Mouse (Mus musculus) myocyte (in vitro differentiated cells): ENCODE measurements at regions not wholly inside any gene's neighbourhood (a gene's known extent, or its start where the extent isn't known, plus 50 kb on each side); places are given as distances from the start of the nearest gene placed in this dataset.

Experiments used
- CEBPB ChIP-seq: IDR thresholded peaks from 2 replicates; pipeline ENCODE4 v1.6.1; 2011; ENCODE audit warnings: mild to moderate bottlenecking, moderate library complexity; ENCODE audit not compliant: poor library complexity, insufficient read depth, severe bottlenecking
- E2F4 ChIP-seq: IDR thresholded peaks from one replicate; pipeline ENCODE4 v1.6.1; 2011; ENCODE audit warnings: mild to moderate bottlenecking, control low read depth, moderate library complexity; ENCODE audit not compliant: insufficient read depth
- MAX ChIP-seq: IDR thresholded peaks from one replicate; pipeline ENCODE4 v1.6.1; 2011; ENCODE audit warnings: low read depth, mild to moderate bottlenecking, control low read depth
- MYOG ChIP-seq, 3 experiments: IDR thresholded peaks; one replicate each; pipeline ENCODE4 v1.6.1; 2011; ENCODE audit warnings: control low read depth in 2 of 3, low read depth in 2 of 3, mild to moderate bottlenecking in 2 of 3; ENCODE audit not compliant: insufficient read length in 2 of 3, control insufficient read depth in 1 of 3, insufficient read depth in 1 of 3
- POLR2A ChIP-seq: IDR thresholded peaks from one replicate; pipeline ENCODE4 v1.6.1; 2011; ENCODE audit warnings: low read depth, mild to moderate bottlenecking, control low read depth, moderate library complexity; ENCODE audit not compliant: insufficient read length
- POLR2AphosphoS2 ChIP-seq: IDR thresholded peaks from one replicate; pipeline ENCODE4 v1.6.1; 2011; ENCODE audit warnings: low read depth, control low read depth; ENCODE audit not compliant: insufficient read length
- REST ChIP-seq: IDR thresholded peaks from one replicate; pipeline ENCODE4 v1.6.1; 2011; ENCODE audit warnings: mild to moderate bottlenecking, control low read depth, moderate library complexity; ENCODE audit not compliant: insufficient read depth, insufficient read length
- TCF12 ChIP-seq: IDR thresholded peaks from one replicate; pipeline ENCODE4 v1.6.1; 2011; ENCODE audit warnings: mild to moderate bottlenecking, control low read depth; ENCODE audit not compliant: poor library complexity, insufficient read depth, severe bottlenecking
- TCF3 ChIP-seq: IDR thresholded peaks from one replicate; pipeline ENCODE4 v1.6.1; 2011; ENCODE audit warnings: low read depth, control low read depth; ENCODE audit not compliant: insufficient read length
- USF1 ChIP-seq: IDR thresholded peaks from one replicate; pipeline ENCODE4 v1.6.1; 2011; ENCODE audit warnings: low read depth, mild to moderate bottlenecking, control low read depth, moderate library complexity

DNA sequence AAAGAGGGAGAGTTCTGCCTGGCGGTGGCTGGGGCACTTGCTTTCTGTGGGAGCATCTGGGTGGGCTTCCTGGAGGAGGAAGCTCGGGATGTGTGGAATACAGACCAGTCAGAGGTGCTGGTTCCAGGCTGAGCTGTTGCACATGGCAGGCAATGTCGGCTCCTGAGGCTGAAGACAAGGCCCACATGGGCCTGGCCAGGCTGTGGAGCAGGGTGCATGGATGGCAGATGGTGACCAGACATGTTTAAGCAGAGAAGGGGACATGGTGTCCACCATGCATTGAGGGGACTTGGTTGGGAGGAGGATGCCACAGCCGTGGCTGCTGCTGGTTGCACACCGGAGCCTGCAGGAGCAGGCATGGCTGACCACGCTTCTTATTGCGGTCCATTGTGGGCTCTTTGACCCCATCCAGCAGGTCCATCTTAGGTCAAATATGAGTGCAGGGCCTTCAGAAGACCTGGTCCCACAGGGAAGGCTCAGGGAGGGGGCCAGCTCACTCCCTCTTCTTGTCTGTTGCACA lies 74.3 kb upstream of the Tmem189 start:
- TF ChIP-seq E2F4 (no peak), POLR2A (no peak), MAX (no peak), MYOG (IDR thresholded peaks at IDR 0.05; ENCODE audit: control insufficient read depth in 1 of 3, insufficient read depth in 1 of 3, insufficient read length in 2 of 3, low read depth in 2 of 3) (no peak), REST (no peak), CEBPB (no peak), TCF3 (no peak), POLR2AphosphoS2 (no peak), TCF12 (no peak), USF1 (no peak)
